Comparison of ENCODE assay signal across 12 mouse cellular contexts in the genomic region with DNA sequence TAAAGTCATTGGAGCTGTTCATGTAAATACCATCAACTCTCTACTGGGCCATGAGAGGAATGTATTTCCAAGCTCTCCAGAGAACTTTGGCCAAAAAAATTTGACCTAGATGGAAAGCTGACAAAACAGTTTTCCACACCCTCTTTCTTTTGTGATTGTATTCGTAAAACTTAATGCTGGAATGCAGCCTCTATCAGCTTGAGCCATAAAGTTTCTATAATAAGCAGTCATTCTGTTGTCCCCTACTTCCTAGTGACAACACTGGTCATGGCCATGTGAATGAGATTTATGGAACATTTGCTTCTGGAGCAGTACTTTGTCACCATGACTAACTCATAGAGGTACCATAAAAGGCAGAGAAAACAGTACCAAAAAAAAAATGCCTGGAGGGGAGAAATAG.
"Had no signal": no experiment of that assay in that cellular context is flagged by ENCODE, and none has a peak within 500 bp of the region (broad histone marks: within the 10 kb centered on the region; RNA-seq: fewer than 3 reads in every experiment).

No protein-coding gene starts in this region.

- ATAC-seq: hindbrain, embryonic 16.5 days; inflammation-experienced regulatory T-cells, adult 6 months; liver, embryonic 12.5 days; midbrain, embryonic 16.5 days had no signal

- H3K4me2 ChIP-seq: limb, embryonic 15.5 days; liver, embryonic 12.5 days; midbrain, embryonic 12.5 days; stomach, embryonic 15.5 days had no signal

- H3K36me3 ChIP-seq: limb, embryonic 15.5 days; liver, embryonic 12.5 days; midbrain, embryonic 12.5 days; stomach, embryonic 15.5 days had no signal

- H3K27ac ChIP-seq: left cerebral cortex, adult 2 months; limb, embryonic 15.5 days; liver, embryonic 12.5 days; midbrain, embryonic 12.5 days; stomach, embryonic 15.5 days had no signal

- H3K4me1 ChIP-seq: liver, embryonic 12.5 days; midbrain, embryonic 12.5 days had no signal

- DNase-seq: kidney, adult 8-10 months; right cerebral cortex, postnatal 14 days; thymus, adult 2 months; thymus, postnatal 25 days had no signal

- H3K4me3 ChIP-seq: left cerebral cortex, adult 2 months; limb, embryonic 15.5 days; liver, embryonic 12.5 days; midbrain, embryonic 12.5 days; stomach, embryonic 15.5 days had no signal

- H3K9ac ChIP-seq: limb, embryonic 15.5 days; liver, embryonic 12.5 days; midbrain, embryonic 12.5 days; stomach, embryonic 15.5 days had no signal

- H3K27me3 ChIP-seq: limb, embryonic 15.5 days; liver, embryonic 12.5 days; midbrain, embryonic 12.5 days; stomach, embryonic 15.5 days had no signal

- H3K9me3 ChIP-seq: limb, embryonic 15.5 days; liver, embryonic 12.5 days; midbrain, embryonic 12.5 days; stomach, embryonic 15.5 days had no signal
